Mouse (Mus musculus): ENCODE measurements around the gene Hist1h3g.
"Not testable (repeated sequence)": the region's sequence is repeated elsewhere in the genome, so short reads cannot be mapped to it uniquely, and the experiment has no call there.

The Hist1h3g gene

GRCm38 (mm10) chr13:23534368-23535131 is 672 bp upstream of the Hist1h3g start:
- DNase-seq (ENCODE audit: low spot score in 2 of 2) = no peak

DNA sequence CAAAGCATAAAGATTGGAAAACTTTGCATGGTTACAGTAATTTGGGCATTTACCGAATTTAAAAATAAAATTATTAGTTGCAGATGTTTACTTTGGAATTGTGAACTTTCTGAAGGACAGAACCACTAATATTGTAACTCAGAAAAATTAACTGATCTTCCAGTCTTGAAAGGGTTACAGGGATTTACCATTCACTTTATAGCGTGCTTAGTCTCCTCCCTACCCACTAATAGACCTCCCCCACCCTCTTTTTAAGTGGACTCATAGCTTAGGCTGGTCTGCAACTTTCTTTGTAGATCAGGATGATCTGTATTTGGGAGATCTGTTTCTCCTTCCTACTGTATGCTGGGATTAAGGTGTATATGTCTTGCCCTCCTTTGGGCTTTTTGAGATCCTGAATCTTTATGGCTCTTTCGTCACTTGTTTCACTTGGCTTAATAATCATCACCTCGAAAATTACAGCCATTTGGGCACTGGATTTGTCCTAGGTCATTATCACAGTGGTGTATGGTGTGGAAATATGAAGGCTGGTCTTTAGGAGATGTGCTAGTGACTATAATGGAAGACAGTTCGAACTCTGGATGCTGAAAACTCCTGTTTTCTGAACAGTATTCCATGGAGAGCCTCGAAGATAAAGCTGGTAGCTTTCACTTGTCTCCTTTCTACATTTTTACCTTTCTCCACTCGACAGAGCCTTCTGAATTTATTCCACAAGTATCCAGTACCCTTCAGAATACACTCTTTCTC is 1.0 kb downstream of the Hist1h3g start:
- no peak for DNase-seq (ENCODE audit: low spot score in 2 of 2)

DNA sequence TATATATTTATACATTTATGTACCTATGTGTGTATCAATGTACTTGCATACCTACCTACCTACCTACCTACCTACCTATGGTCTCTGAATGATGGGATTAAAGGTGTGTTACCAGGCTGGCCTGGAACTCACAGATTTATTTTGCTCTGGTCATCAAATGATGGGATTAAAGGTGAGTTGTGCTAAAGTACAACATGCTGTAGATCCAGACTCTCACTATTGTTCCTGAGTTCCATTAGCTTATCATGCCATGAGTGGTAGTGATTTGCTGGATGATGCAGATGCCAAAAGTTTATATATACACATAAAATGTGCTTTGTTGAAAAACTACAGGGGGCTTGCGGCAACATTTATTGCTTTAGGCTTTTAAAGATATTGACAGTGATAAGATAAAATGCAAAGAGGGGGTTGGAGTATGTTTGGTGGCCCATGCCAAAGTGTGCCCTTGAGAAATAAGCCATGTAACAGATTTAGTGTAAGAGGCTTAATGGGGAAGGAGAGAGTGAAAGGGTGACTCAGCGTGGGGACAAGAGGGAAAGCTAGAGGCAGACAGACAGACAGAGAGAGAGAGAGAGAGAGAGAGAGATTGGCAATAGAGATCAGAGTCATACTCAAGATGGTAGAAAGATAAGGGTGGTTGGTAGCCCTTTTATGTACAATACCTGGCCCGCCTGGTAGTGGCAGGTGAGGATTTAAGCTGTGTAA is 1.9 kb downstream of the Hist1h3g start:
- DNase-seq (ENCODE audit: low spot score in 2 of 2) = no peak

GRCm38 (mm10) chr13:23538249-23538648 is 3.0 kb downstream of the Hist1h3g start:
- DNase-seq (ENCODE audit: low spot score in 2 of 2) = no peak

DNA sequence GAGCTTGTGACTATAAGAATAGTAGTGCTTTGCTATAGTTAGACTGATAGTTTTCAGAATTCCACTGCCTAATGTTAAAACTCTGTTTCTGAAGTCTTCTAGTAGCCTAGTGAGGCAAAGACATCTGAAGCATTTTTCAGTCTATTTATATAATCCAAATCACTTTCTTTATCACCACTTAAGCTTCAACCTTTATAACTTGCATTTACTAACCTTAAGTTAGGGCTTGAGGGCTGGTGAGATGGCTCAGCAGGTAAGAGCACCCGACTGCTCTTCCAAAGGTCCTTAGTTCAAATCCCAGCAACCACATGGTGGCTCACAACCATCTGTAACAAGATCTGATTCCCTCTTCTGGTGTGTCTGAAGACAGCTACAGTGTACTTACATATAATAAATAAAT is 4.6 kb downstream of the Hist1h3g start:
- not testable (repeated sequence) for DNase-seq (ENCODE audit: low spot score in 2 of 2)

DNA sequence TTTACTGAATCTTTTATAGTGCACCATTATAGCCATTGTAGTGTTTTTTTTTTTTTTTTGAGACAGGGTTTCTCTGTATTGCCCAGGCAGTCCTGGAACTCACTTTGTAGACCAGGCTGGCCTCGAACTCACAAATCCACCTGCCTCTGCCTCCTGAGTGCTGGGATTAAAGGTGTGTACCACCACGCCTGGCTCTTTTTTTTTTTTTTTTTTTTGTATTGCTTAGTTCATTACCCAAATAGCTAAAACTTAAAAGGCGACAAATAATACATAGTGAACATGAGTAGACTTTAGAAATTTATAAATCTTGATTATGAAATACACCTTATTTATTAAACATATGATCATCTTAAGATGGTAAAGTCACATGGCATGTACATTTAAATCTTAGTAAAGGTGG is 6.3 kb downstream of the Hist1h3g start:
- DNase-seq (ENCODE audit: low spot score in 2 of 2) = no peak

- DNase-seq (ENCODE audit: low spot score in 2 of 2) = not testable (repeated sequence)
These were observed 7.2 kb downstream of the Hist1h3g start for GRCm38 (mm10) chr13:23542225-23542980.

DNA sequence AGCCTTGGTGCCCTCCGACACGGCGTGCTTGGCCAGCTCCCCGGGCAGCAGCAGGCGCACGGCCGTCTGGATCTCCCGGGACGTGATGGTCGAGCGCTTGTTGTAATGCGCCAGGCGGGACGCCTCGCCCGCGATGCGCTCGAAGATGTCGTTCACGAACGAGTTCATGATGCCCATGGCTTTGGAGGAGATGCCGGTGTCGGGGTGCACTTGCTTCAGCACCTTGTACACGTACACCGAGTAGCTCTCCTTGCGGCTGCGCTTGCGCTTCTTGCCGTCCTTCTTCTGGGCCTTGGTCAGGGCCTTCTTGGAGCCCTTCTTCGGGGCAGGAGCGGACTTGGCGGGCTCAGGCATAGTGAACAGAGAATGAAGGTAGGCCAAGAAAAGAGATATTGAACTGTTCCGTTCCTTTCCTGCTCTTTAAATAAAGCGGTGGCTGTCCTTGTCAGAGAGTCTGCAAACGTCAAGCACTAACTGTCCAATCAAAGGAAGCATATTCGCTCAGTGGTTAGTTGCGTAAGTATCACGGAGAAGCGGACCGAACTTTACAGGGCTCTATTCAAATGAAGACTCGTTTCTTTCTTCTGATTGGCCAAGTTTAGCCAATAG is 7.9 kb downstream of the Hist1h3g start, which contains the start of gene Hist1h2bh:
Gene Hist1h2bh, minus strand, starts transcription at position 394 of the 609 bp plus-strand sequence.
- peak; percentile 56 to 61 for DNase-seq (ENCODE audit: low spot score in 2 of 2)

DNA sequence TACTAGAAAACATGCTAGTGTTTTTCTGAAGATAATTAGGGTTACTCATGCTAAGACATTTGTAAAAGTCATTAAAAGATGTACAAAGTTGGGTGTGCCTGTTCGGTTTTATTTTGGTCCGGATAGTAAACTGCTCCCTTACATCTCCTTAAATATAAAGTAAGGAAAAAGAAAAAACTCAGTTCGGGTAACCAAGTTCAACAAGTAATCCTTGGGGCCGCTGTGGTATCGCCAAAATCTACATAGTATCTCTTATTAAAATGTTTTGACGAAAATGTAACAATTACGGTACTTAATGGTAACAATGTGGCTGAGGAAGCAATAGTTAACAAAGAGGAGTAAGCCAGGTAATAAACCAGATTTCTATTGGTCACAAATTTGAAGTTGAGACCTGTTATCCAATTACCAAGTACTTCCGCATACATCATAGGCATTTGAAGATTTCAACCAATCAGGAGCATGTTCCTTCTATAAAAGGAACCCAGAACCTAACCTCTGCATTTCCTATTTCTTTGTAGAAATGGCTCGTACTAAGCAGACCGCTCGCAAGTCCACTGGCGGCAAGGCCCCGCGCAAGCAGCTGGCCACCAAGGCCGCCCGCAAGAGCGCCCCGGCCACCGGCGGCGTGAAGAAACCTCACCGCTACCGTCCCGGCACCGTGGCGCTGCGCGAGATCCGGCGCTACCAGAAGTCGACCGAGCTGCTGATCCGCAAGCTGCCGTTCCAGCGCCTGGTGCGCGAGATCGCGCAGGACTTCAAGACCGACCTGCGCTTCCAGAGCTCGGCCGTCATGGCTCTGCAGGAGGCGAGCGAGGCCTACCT is 9.0 kb downstream of the Hist1h3g start, which contains the start of gene Hist1h3f:
Gene Hist1h3f, plus strand, starts transcription at position 88 of the 822 bp plus-strand sequence.
- peak; percentile 59 to 62 for DNase-seq (ENCODE audit: low spot score in 2 of 2)

- not testable (repeated sequence) for DNase-seq (ENCODE audit: low spot score in 2 of 2)
These were observed 9.5 kb downstream of the Hist1h3g start for GRCm38 (mm10) chr13:23544787-23545120.

- DNase-seq (ENCODE audit: low spot score in 2 of 2) = no peak
These were observed 11.5 kb downstream of the Hist1h3g start for GRCm38 (mm10) chr13:23546694-23547093.

- DNase-seq (ENCODE audit: low spot score in 2 of 2) = no peak
These were observed 15.5 kb downstream of the Hist1h3g start for GRCm38 (mm10) chr13:23550761-23551145.

GRCm38 (mm10) chr13:23551146-23551834 is 16.1 kb downstream of the Hist1h3g start, which contains the start of gene Hist1h4f:
Gene Hist1h4f (minus strand): TSS chr13:23551648.
- DNase-seq (ENCODE audit: low spot score in 2 of 2) = peak; percentile 66 to 73

DNA sequence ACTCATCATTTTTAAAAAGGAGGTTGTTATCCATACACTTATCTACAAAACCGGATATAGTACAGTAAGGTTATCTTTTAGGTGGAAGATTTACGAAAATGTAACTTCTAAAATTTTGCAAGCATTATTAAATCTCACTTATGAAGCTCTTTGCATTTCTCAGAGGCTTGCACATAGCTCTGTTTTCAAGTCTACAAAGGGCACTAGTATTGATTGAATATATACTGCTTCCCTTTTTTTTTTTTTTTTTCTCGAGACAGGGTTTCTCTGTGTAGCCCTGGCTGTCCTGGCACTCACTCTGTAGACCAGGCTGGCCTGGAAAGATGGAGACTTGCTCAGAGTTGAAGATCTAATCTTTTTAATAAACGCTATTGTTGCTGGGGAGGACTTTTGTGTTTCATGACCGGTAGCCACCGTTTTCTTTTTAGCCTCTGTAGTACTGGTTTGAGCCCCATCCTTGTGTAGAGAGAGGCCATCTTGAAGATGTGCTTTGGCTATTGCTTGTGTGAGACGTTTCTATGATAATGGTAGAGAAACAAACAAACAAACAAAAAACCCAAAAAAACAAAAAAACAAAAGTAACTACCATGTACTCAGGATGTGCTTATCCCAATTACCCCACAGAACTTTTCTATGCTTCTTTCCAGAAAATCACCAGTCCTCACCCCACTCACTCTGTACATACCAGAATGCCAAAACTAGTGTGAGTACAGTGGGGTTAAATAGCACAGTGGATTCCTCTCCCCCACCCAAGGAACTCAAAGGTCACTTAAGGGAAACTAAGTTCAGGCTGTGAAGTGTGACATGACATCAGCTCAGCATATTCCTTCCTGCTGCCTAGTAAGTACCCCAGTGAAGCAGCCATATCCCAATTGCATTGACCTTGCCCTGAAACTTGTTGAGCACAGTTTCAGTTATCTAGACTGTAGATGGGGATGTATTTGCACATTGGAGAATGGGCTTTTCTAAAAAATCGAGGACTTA is 17.0 kb downstream of the Hist1h3g start:
- DNase-seq (ENCODE audit: low spot score in 2 of 2) = no peak

- no peak for DNase-seq (ENCODE audit: low spot score in 2 of 2)
These were observed 17.7 kb downstream of the Hist1h3g start, which contains the start of gene Hist1h1d for GRCm38 (mm10) chr13:23552962-23553361. Gene Hist1h1d (plus strand): TSS chr13:23553262.

GRCm38 (mm10) chr13:23554393-23554792 is 19.2 kb downstream of the Hist1h3g start:
- DNase-seq (ENCODE audit: low spot score in 2 of 2) = no peak

DNA sequence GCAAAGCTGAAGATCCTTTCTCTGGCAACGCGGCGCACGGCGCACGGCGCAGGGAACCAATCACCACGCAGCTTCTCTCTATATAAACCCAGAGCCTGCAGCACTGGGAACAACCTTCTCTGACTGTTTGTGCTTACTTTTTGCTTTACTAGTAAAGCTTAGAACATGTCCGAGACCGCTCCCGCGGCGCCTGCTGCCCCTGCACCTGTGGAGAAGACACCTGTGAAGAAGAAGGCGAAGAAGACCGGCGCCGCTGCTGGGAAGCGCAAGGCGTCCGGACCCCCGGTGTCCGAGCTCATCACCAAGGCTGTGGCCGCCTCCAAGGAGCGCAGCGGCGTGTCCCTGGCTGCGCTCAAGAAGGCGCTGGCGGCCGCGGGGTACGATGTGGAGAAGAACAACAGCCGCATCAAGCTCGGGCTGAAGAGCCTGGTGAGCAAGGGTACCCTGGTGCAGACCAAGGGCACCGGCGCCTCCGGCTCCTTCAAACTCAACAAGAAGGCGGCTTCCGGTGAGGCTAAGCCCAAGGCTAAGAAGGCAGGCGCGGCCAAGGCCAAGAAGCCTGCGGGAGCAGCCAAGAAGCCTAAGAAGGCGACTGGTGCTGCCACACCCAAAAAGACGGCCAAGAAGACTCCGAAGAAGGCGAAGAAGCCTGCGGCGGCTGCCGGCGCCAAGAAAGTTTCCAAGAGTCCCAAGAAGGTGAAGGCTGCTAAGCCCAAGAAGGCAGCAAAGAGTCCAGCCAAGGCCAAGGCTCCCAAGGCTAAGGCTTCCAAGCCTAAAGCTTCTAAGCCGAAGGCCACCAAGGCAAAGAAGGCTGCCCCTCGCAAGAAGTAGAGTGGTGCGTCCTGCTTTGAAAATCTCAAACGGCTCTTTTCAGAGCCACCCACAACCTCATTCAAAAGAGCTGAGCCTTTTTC is 20.0 kb downstream of the Hist1h3g start:
- peak; percentile 59 to 68 for DNase-seq (ENCODE audit: low spot score in 2 of 2)

All from urinary bladder, adult 18-20 months (tissue).